Mouse (Mus musculus): Measurements from ENCODE around the gene Pdia3.
"Not testable (repeated sequence)": the region's sequence is repeated elsewhere in the genome, so short reads cannot be mapped to it uniquely, and the experiment has no call there.

Gene Pdia3

DNA sequence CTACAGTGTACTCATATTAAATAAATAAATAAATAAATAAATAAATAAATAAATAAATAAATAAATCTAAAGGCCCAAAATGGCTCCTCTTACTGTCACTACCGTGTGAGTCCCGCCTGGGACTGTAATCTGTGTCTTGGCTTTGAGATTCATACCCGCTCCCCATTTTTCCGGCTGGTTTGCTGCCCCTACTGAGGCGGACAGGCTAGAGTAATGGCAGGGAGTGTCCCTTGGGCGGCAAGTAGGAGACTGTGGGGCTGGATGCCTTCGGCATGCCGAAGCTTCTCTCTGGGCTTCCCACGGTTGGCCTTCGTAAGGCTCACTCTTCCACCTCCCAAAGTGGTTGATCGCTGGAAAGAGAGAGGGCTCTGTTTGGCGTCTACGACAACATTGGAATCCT, 67.3 kb downstream of the Pdia3 start:
- not testable (repeated sequence) for DNase-seq

DNA sequence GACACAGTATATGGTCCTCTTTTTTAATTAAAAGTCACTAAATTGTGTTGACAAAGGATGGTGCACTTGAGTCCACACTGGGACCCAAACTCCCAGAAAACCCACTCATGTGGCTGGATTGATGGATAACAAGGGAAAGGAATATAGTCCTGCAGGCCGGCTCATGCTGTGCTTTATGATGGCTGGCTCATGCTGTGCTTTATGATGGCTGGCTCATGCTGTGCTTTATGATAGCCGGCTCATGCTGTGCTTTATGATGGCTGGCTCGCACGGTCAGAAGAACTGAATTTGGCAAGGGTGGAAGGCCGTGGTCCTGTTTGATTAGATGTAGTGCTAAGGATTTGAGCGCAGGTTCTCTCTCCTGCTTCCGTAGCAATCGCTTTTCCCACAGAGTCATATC, 70.0 kb downstream of the Pdia3 start:
- no peak for DNase-seq

DNA sequence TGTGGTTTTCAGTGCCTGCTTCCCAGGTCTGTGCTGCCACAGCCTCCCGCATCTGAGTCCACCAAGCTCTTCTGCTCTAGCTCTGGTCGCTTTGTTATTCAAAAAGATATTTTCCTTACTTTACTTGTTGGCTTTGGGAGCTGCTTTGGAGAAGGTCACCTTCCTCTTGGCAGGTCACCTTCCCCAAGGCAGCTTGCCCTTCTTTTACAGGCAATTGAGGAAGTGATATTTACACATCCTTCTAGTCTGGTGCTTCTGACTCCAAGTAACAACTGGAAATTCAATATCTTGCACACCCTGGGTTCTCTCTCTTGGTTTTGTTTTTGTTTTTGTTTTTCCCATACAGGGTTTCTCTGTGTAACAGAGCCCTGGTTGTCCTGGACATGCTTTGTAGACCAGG, 70.8 kb downstream of the Pdia3 start:
- DNase-seq, result not testable (repeated sequence)
